Mouse (Mus musculus) kidney, embryonic 16.5 days (tissue): ENCODE data around the gene Psmb10. TPM values are rescaled to one million over a fixed set of nuclear protein-coding genes. Genes with fewer than 3 reads are reported as not detected.

Experiments
- ATAC-seq: fragments of 200-750 bp; cut with Nextera tagmentation; 2 replicates; pipeline ENCODE4 v1.8.0; 2017; ENCODE audit warnings: moderate TSS enrichment; ENCODE audit not compliant: low FRiP score, low TSS enrichment
- H3K27ac ChIP-seq: fragments of 300-500 bp; sonication (generic); 2 replicates; pipeline ENCODE4 v1.5.1; 2014; ENCODE audit warnings: low read length
- H3K27me3 ChIP-seq: fragments of 300-500 bp; sonication (generic); 2 replicates; pipeline ENCODE4 v1.6.1; 2014; ENCODE audit warnings: low read length, control low read depth, mixed read lengths; ENCODE audit not compliant: insufficient read depth
- H3K36me3 ChIP-seq: fragments of 300-500 bp; sonication (generic); 2 replicates; pipeline ENCODE4 v1.6.1; 2014; ENCODE audit warnings: low read length, control low read depth, mixed read lengths; ENCODE audit not compliant: insufficient read depth
- H3K4me1 ChIP-seq: fragments of 300-500 bp; sonication (generic); 2 replicates; pipeline ENCODE4 v1.6.1; 2014; ENCODE audit warnings: low read length, control low read depth, mixed read lengths; ENCODE audit not compliant: insufficient read depth
- H3K4me2 ChIP-seq: fragments of 300-500 bp; sonication (generic); replicated peaks from 2 replicates; pipeline ENCODE4 v1.6.1; 2014; ENCODE audit warnings: low read depth, low read length
- H3K4me3 ChIP-seq: fragments of 300-500 bp; sonication (generic); 2 replicates; pipeline ENCODE4 v1.5.1; 2014; ENCODE audit warnings: mild to moderate bottlenecking, low read length
- H3K9ac ChIP-seq: fragments of 300-500 bp; sonication (generic); replicated peaks from 2 replicates; pipeline ENCODE4 v1.6.1; 2014; ENCODE audit warnings: low read length
- H3K9me3 ChIP-seq: fragments of 300-500 bp; sonication (generic); 2 replicates; pipeline ENCODE4 v1.6.1; 2016; ENCODE audit warnings: low read length, control low read depth
- WGBS: fragments of 180-500 bp; shearing (Covaris S2); extraction: QIAGEN DNeasy Blood & Tissue Kit; methylation state at CpG from one replicate; pipeline ENCODE4 v1.1.7; 2014; 5-methylcytosine and 5-hydroxymethylcytosine counted together
- polyA plus RNA-seq: library from polyadenylated mRNA; unstranded; fragments of >200 nt; fragmentation: Nextera tagmentation; extraction: Ambion mirVana; gene quantifications from 2 replicates; pipeline ENCODE4 v1.2.1, GENCODE M21; 2015

Gene Psmb10
- polyA plus RNA-seq, 1 experiment from 2014 or later, result 46.5 TPM

DNA sequence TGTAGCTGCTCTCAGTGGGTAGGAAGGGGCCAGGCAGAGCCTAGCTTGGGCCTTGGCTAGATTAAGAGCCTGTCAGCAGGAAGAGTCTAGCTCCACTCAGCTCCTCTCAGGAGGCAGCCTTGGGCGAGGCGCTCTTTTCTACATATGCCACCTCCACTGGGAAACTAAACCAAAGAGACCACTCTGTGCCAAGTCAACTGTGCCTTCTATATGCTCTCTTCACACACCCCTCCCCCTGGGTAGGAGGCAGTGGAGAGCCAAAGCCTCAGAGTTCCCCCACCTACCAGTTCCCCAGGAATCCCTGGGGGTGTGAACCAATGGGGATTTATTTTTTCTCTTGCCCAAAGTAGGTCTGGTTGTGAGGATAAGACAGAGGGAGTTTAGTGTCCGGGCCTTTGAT is 7.0 kb downstream of the Psmb10 start:
- no peak overlapping the region for H3K9ac ChIP-seq
- H3K4me1 ChIP-seq, result peaks cover 5% of the 10 kb centered on the region
- H3K4me2 ChIP-seq, result no peak overlapping the region
- no peaks in the 10 kb centered on the region for H3K9me3 ChIP-seq
- 93% methylated on average over 3 of the region's 3 CpGs for WGBS
- H3K4me3 ChIP-seq, result no peak overlapping the region
- no peak overlapping the region for H3K27ac ChIP-seq
- no peak for ATAC-seq
- H3K27me3 ChIP-seq, result no peaks in the 10 kb centered on the region
- peaks cover 13% of the 10 kb centered on the region; the same call in 1 of the 2 replicates for H3K36me3 ChIP-seq

DNA sequence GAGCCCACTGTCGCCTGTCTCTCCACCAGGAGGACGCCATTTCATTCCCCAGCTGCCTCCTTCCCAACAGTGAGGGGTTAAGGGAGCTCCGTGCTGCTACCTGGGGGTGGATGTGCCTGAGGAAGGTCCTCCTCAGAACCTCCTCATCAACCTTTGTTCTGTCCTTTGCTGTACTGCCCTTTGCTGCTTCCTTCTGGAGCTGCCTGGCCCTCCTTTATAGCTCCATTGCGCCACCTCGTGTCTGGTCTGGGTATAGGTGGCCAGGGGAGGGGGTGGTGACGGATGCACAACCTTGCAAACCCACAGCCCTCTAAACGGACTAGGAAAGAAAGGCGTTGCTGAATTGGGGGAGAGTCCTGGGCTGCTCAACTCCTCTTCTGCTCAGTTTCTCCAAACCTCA is 7.6 kb downstream of the Psmb10 start:
- Histone ChIP-seq H3K4me2 (no peak overlapping the region), H3K9me3 (no peaks in the 10 kb centered on the region), H3K9ac (no peak overlapping the region; the same call in 1 of the 2 replicates), H3K4me3 (no peak overlapping the region), H3K36me3 (peaks cover 17% of the 10 kb centered on the region; the same call in 1 of the 2 replicates), H3K27me3 (no peaks in the 10 kb centered on the region), H3K4me1 (no peaks in the 10 kb centered on the region), H3K27ac (no peak overlapping the region)
- ATAC-seq, result peak; percentile 66; the same call in 1 of the 2 replicates
- 20% methylated on average over 8 of the region's 8 CpGs for WGBS

DNA sequence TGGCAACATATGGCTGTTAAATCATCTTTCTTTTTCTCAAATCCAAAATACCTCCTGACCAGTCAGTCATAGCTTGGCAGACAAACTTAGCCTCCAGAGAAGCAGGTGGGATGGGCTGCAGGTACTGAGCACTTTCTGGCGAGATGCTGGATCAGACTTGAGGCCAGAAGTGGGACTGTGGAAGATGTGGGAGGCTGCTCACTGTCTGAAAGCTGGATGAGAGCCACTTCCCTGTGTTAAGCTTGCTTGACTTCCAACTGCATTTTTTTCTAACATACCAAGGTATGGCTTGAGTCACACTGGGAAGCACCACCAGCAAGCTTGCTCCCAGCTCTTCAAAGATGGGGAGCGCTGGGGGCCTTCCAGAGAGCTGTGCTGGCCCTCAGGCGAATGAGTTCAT is 13.1 kb downstream of the Psmb10 start:
- no peak overlapping the region for H3K4me3 ChIP-seq
- H3K4me1 ChIP-seq, result no peaks in the 10 kb centered on the region
- H3K27me3 ChIP-seq, result no peaks in the 10 kb centered on the region
- no peaks in the 10 kb centered on the region for H3K9me3 ChIP-seq
- WGBS, result 69% methylated on average over 3 of the region's 3 CpGs
- no peak for ATAC-seq
- H3K27ac ChIP-seq, result no peak overlapping the region
- no peak overlapping the region for H3K4me2 ChIP-seq
- H3K9ac ChIP-seq, result no peak overlapping the region
- peaks cover 9% of the 10 kb centered on the region; the same call in 1 of the 2 replicates for H3K36me3 ChIP-seq

- WGBS, result 76% methylated on average over 3 of the region's 3 CpGs
- H3K4me2 ChIP-seq, result no peak overlapping the region
- H3K4me3 ChIP-seq, result no peak overlapping the region
- no peak overlapping the region for H3K27ac ChIP-seq
- H3K9me3 ChIP-seq, result no peaks in the 10 kb centered on the region
- no peak overlapping the region for H3K9ac ChIP-seq
- H3K27me3 ChIP-seq, result no peaks in the 10 kb centered on the region
- ATAC-seq, result no peak
- H3K4me1 ChIP-seq, result no peaks in the 10 kb centered on the region
- H3K36me3 ChIP-seq, result peaks cover 11% of the 10 kb centered on the region; the same call in 1 of the 2 replicates
Measured at GRCm38 (mm10) chr8:105919390-105919789, 18.9 kb downstream of the Psmb10 start.

GRCm38 (mm10) chr8:105900941-105901616 is 37.2 kb downstream of the Psmb10 start:
- peak overlapping the region; percentile 87 for H3K4me3 ChIP-seq
- H3K27ac ChIP-seq, result peak overlapping the region; percentile 91
- peak overlapping the region; percentile 95 for H3K9ac ChIP-seq
- H3K9me3 ChIP-seq, result no peaks in the 10 kb centered on the region
- H3K27me3 ChIP-seq, result no peaks in the 10 kb centered on the region
- H3K4me2 ChIP-seq, result peak overlapping the region; percentile 87
- ATAC-seq, result no peak
- WGBS, result 30% methylated on average over 16 of the region's 16 CpGs
- H3K36me3 ChIP-seq, result no peaks in the 10 kb centered on the region
- H3K4me1 ChIP-seq, result peaks cover 12% of the 10 kb centered on the region

- H3K4me3 ChIP-seq, result peak within 1 kb of the TSS; percentile 87
- no peaks in the 10 kb centered on the region for H3K36me3 ChIP-seq
- no peaks in the 10 kb centered on the region for H3K9me3 ChIP-seq
- peak; percentile 97 for ATAC-seq
- WGBS, result under 1% methylated on average over 57 of the region's 68 CpGs
- peak within 1 kb of the TSS; percentile 95 for H3K9ac ChIP-seq
- peaks cover 12% of the 10 kb centered on the region for H3K4me1 ChIP-seq
- H3K4me2 ChIP-seq, result peak within 1 kb of the TSS; percentile 87
- peak within 1 kb of the TSS; percentile 91 for H3K27ac ChIP-seq
- no peaks in the 10 kb centered on the region for H3K27me3 ChIP-seq
Measured at GRCm38 (mm10) chr8:105900180-105900940, 37.9 kb downstream of the Psmb10 start, which contains the start of gene Pskh1. Gene Pskh1 (plus strand): TSS chr8:105900441.

GRCm38 (mm10) chr8:105897801-105898480 is 40.3 kb downstream of the Psmb10 start:
- H3K4me1 ChIP-seq, result peaks cover 15% of the 10 kb centered on the region
- no peak overlapping the region for H3K4me2 ChIP-seq
- no peaks in the 10 kb centered on the region for H3K27me3 ChIP-seq
- H3K4me3 ChIP-seq, result no peak overlapping the region
- 85% methylated on average over 9 of the region's 9 CpGs for WGBS
- H3K9me3 ChIP-seq, result no peaks in the 10 kb centered on the region
- H3K27ac ChIP-seq, result no peak overlapping the region
- ATAC-seq, result no peak
- H3K9ac ChIP-seq, result no peak overlapping the region
- H3K36me3 ChIP-seq, result no peaks in the 10 kb centered on the region

DNA sequence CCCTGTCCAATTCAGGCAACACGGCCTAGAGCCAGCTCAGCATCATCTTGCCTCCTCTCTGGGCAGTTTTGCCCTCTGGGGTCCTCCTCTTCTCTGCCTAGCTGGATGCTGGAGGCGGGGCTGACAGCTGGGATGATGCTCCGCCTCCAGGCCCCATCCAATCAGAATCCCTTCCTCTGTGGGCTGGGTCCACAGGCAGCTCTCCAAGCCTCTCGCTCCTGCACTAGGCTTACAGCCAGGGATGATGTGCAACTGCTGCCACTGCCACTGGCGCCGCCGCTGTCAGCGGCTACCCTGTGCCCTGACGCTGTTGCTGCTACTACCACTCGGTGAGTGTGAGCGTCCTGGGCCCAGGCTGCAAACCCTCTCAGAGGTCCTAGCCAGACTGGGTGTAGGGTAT is 44.9 kb downstream of the Psmb10 start, which contains the start of gene Nrn1l:
TSS of gene Nrn1l (plus strand) at position 229 of the 400 bp plus-strand sequence.
- Histone ChIP-seq H3K4me3 (no peak within 1 kb of the TSS), H3K4me2 (no peak within 1 kb of the TSS), H3K27ac (no peak within 1 kb of the TSS), H3K9me3 (no peaks in the 10 kb centered on the region), H3K27me3 (no peaks in the 10 kb centered on the region), H3K4me1 (peaks cover 3% of the 10 kb centered on the region; the same call in 1 of the 2 replicates), H3K9ac (no peak within 1 kb of the TSS), H3K36me3 (peaks cover 42% of the 10 kb centered on the region)
- peak; percentile 90 for ATAC-seq
- 5% methylated on average over 11 of the region's 11 CpGs for WGBS

DNA sequence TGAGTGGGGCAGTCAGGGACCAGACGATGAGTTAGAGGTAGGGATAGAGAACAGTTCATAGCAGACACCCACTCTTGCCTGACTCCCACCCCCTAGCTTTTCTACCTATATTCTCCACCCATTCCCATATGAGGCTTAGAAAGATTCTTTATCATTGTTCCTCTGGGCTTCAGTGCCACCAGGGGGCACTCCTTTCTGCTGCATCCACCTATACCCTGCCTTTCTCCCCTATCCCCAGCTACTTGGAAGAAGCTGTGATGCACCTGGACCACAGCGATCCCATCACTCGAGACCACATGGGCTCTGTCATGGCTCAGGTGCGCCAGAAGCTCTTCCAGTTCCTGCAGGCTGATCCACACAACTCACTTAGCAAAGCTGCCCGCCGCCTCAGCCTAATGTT is 45.8 kb downstream of the Psmb10 start:
- Histone ChIP-seq H3K4me3 (no peak overlapping the region), H3K4me1 (peaks cover 3% of the 10 kb centered on the region; the same call in 1 of the 2 replicates), H3K4me2 (no peak overlapping the region), H3K36me3 (peaks cover 51% of the 10 kb centered on the region), H3K9ac (no peak overlapping the region), H3K27me3 (no peaks in the 10 kb centered on the region), H3K27ac (no peak overlapping the region), H3K9me3 (no peaks in the 10 kb centered on the region)
- no peak for ATAC-seq
- WGBS, result 80% methylated on average over 6 of the region's 6 CpGs
